Mouse (Mus musculus): ENCODE results near the gene Sgip1. TPM values are rescaled to one million over a fixed set of nuclear protein-coding genes. Genes with fewer than 3 reads are reported as not detected.

Gene Sgip1
- 1.3 TPM for total RNA-seq (2023)

GRCm38 (mm10) chr4:102741287-102741686, at the start of gene Sgip1:
Gene Sgip1 (plus strand): TSS chr4:102741297.

GRCm38 (mm10) chr4:102978440-102978839, 237.3 kb downstream of the Sgip1 start, which contains the start of gene Tctex1d1:
Gene Tctex1d1 (plus strand): TSS chr4:102978606.

Other genes with a start within 250 kb of the Sgip1 start
- gene Tctex1d1, start 237.3 kb downstream of the Sgip1 start, total RNA-seq (2023), result not detected